Mouse (Mus musculus) intestine, embryonic 15.5 days (tissue): Measurements from ENCODE around the gene Cluh. TPM values are rescaled to one million over a fixed set of nuclear protein-coding genes. Genes with fewer than 3 reads are reported as not detected.

ENCODE experiments used
- ATAC-seq: fragments of 200-750 bp; cut with Nextera tagmentation; 2 replicates; pipeline ENCODE4 v1.8.0; 2017; ENCODE audit warnings: moderate TSS enrichment, moderate library complexity
- H3K27ac ChIP-seq: fragments of 300-500 bp; sonication (generic); 2 replicates; pipeline ENCODE4 v1.5.1; 2015; ENCODE audit warnings: mild to moderate bottlenecking, inconsistent platforms
- H3K27me3 ChIP-seq: fragments of 300-500 bp; sonication (generic); replicated peaks from 2 replicates; pipeline ENCODE4 v1.6.1; 2015; ENCODE audit warnings: inconsistent platforms
- H3K36me3 ChIP-seq: fragments of 300-500 bp; sonication (generic); 2 replicates; pipeline ENCODE4 v1.6.1; 2015; ENCODE audit warnings: inconsistent platforms
- H3K4me1 ChIP-seq: fragments of 300-500 bp; sonication (generic); replicated peaks from 2 replicates; pipeline ENCODE4 v1.6.1; 2015; ENCODE audit warnings: inconsistent platforms
- H3K4me2 ChIP-seq: fragments of 300-500 bp; sonication (generic); replicated peaks from 2 replicates; pipeline ENCODE4 v1.6.1; 2015; ENCODE audit warnings: mild to moderate bottlenecking, inconsistent platforms
- H3K4me3 ChIP-seq: fragments of 300-500 bp; sonication (generic); replicated peaks from 2 replicates; pipeline ENCODE4 v1.5.1; 2015; ENCODE audit warnings: inconsistent platforms
- H3K9ac ChIP-seq: fragments of 300-500 bp; sonication (generic); 2 replicates; pipeline ENCODE4 v1.6.1; 2015; ENCODE audit warnings: inconsistent platforms
- H3K9me3 ChIP-seq: fragments of 300-500 bp; sonication (generic); 2 replicates; pipeline ENCODE4 v1.6.1; 2016; ENCODE audit warnings: inconsistent platforms
- WGBS: fragments of 180-500 bp; shearing (Covaris S2); methylation state at CpG from one replicate; pipeline ENCODE4 v1.1.7; 2015; 5-methylcytosine and 5-hydroxymethylcytosine counted together
- polyA plus RNA-seq: library from polyadenylated mRNA; unstranded; fragments of >200 nt; fragmentation: Nextera tagmentation; extraction: Ambion mirVana; gene quantifications from 2 replicates; pipeline ENCODE4 v1.2.1, GENCODE M21; 2015

The Cluh gene
- polyA plus RNA-seq, 1 experiment from 2014 or later = 56.4 TPM

- Histone ChIP-seq H3K4me1 (no peaks in the 10 kb centered on the region), H3K9ac (no peak overlapping the region), H3K4me2 (no peak overlapping the region), H3K4me3 (no peak overlapping the region), H3K27ac (no peak overlapping the region), H3K9me3 (no peaks in the 10 kb centered on the region), H3K27me3 (no peaks in the 10 kb centered on the region), H3K36me3 (no peaks in the 10 kb centered on the region)
- WGBS = 43% methylated on average over 1 of the region's 1 CpGs
- ATAC-seq = no peak
Observed at GRCm38 (mm10) chr11:74708781-74709180, 59.5 kb downstream of the Cluh start.

- no peaks in the 10 kb centered on the region for H3K36me3 ChIP-seq
- no peak overlapping the region for H3K4me3 ChIP-seq
- H3K9ac ChIP-seq = no peak overlapping the region
- H3K27ac ChIP-seq = no peak overlapping the region
- H3K4me1 ChIP-seq = no peaks in the 10 kb centered on the region
- H3K9me3 ChIP-seq = no peaks in the 10 kb centered on the region
- no peaks in the 10 kb centered on the region for H3K27me3 ChIP-seq
- WGBS = 82% methylated on average over 1 of the region's 1 CpGs
- no peak for ATAC-seq
- H3K4me2 ChIP-seq = no peak overlapping the region
Observed at GRCm38 (mm10) chr11:74710671-74711070, 61.4 kb downstream of the Cluh start.

GRCm38 (mm10) chr11:74715971-74716525, 66.8 kb downstream of the Cluh start:
- Histone ChIP-seq H3K27me3 (no peaks in the 10 kb centered on the region), H3K9ac (no peak overlapping the region), H3K4me3 (no peak overlapping the region), H3K27ac (no peak overlapping the region), H3K4me1 (peaks cover 3% of the 10 kb centered on the region; the same call in 1 of the 2 replicates), H3K9me3 (no peaks in the 10 kb centered on the region), H3K4me2 (no peak overlapping the region), H3K36me3 (no peaks in the 10 kb centered on the region)
- WGBS = 86% methylated on average over 3 of the region's 3 CpGs
- no peak for ATAC-seq

Other genes starting within 250 kb of the Cluh start
- gene Rap1gap2, start 38.6 kb upstream of the Cluh start, polyA plus RNA-seq = 12.1 and 12.4 TPM in 2 replicates
- 0.52 and 0.54 TPM in 2 replicates for gene Ccdc92b, start 29.9 kb upstream of the Cluh start, polyA plus RNA-seq
- 40.0 and 55.8 TPM in 2 replicates for gene Pafah1b1, start 75.2 kb downstream of the Cluh start, polyA plus RNA-seq
- gene Mettl16, start 121.3 kb downstream of the Cluh start, polyA plus RNA-seq = 43.0 and 45.8 TPM in 2 replicates
- 4.8 and 5.0 TPM in 2 replicates for gene Mnt, start 181.4 kb downstream of the Cluh start, polyA plus RNA-seq
- 5.1 TPM in 2 replicates for gene Sgsm2, start 247.6 kb downstream of the Cluh start, polyA plus RNA-seq
- gene Tsr1, start 248.6 kb downstream of the Cluh start, polyA plus RNA-seq = 49.6 and 53.5 TPM in 2 replicates